Mouse (Mus musculus) limb, embryonic 14.5 days (tissue): ENCODE data around the gene Sh3bgrl. TPM values are rescaled to one million over a fixed set of nuclear protein-coding genes. Genes with fewer than 3 reads are reported as not detected.

Experiments used
- ATAC-seq: fragments of 200-750 bp; cut with Nextera tagmentation; 2 replicates; pipeline ENCODE4 v1.8.0; 2017; ENCODE audit warnings: low read depth, moderate number of reproducible peaks, moderate TSS enrichment; ENCODE audit not compliant: low FRiP score
- DNase-seq: peaks from one replicate; pipeline ENCODE4 v3.0.0-alpha.2; 2015; ENCODE audit warnings: low spot score
- H3K27ac ChIP-seq: fragments of 300-500 bp; sonication (generic); replicated peaks from 2 replicates; pipeline ENCODE4 v1.5.1; 2014; ENCODE audit warnings: low read depth, mild to moderate bottlenecking, low read length, moderate library complexity, mixed read lengths
- H3K27me3 ChIP-seq: fragments of 300-500 bp; sonication (generic); 2 replicates; pipeline ENCODE4 v1.6.1; 2014; ENCODE audit warnings: low read length, mixed read lengths; ENCODE audit not compliant: control insufficient read depth, insufficient read depth
- H3K36me3 ChIP-seq: fragments of 300-500 bp; sonication (generic); 2 replicates; pipeline ENCODE4 v1.6.1; 2014; ENCODE audit warnings: mild to moderate bottlenecking, low read length, moderate library complexity, mixed read lengths; ENCODE audit not compliant: control insufficient read depth, insufficient read depth
- H3K4me1 ChIP-seq: fragments of 300-500 bp; sonication (generic); 2 replicates; pipeline ENCODE4 v1.6.1; 2014; ENCODE audit warnings: antibody characterized with exemption, low read length, mixed read lengths; ENCODE audit not compliant: control insufficient read depth, insufficient read depth
- H3K4me2 ChIP-seq: fragments of 300-500 bp; sonication (generic); replicated peaks from 2 replicates; pipeline ENCODE4 v1.6.1; 2014; ENCODE audit warnings: low read depth, mild to moderate bottlenecking, low read length, moderate library complexity; ENCODE audit not compliant: severe bottlenecking
- H3K4me3 ChIP-seq: fragments of 300-500 bp; sonication (generic); replicated peaks from 2 replicates; pipeline ENCODE4 v1.5.1; 2014; ENCODE audit warnings: low read length
- H3K9ac ChIP-seq: fragments of 300-500 bp; sonication (generic); 2 replicates; pipeline ENCODE4 v1.6.1; 2014; ENCODE audit warnings: mild to moderate bottlenecking, low read depth, low read length, moderate library complexity; ENCODE audit not compliant: severe bottlenecking
- H3K9me3 ChIP-seq: fragments of 300-500 bp; sonication (generic); 2 replicates; pipeline ENCODE4 v1.6.1; 2016; ENCODE audit warnings: low read length; ENCODE audit not compliant: control insufficient read depth
- POLR2A ChIP-seq: fragments of 200-500 bp; IDR thresholded peaks from 2 replicates; pipeline ENCODE4 v1.8.0; 2012; ENCODE audit warnings: inconsistent platforms, mild to moderate bottlenecking, moderate library complexity, borderline replicate concordance; ENCODE audit not compliant: insufficient read depth, insufficient read length; ENCODE audit errors: extremely low read depth
- WGBS: fragments of 180-500 bp; shearing (Covaris S2); extraction: QIAGEN DNeasy Blood & Tissue Kit; methylation state at CpG from one replicate; pipeline ENCODE4 v1.1.7; 2014; 5-methylcytosine and 5-hydroxymethylcytosine counted together
- polyA plus RNA-seq, 2 experiments: library from polyadenylated mRNA; depleted of rRNA in 1 of 2; stranded (reverse) in 1 of 2; unstranded in 1 of 2; fragments of >200 nt; fragmentation: Nextera tagmentation in 1 of 2; extraction: Ambion mirVana in 1 of 2; gene quantifications; 2 replicates each; pipeline versions ENCODE4 v1.2.1 to v1.2.3; 2012 to 2014

Gene Sh3bgrl
- polyA plus RNA-seq, 2 experiments = 69.0 to 89.3 TPM

GRCm38 (mm10) chrX:109145779-109146178, 50.6 kb downstream of the Sh3bgrl start:
- no peaks in the 10 kb centered on the region for H3K9me3 ChIP-seq
- ATAC-seq = no peak
- H3K4me2 ChIP-seq = no peak overlapping the region
- no peak overlapping the region for H3K4me3 ChIP-seq
- no peaks in the 10 kb centered on the region for H3K36me3 ChIP-seq
- no peaks in the 10 kb centered on the region for H3K4me1 ChIP-seq
- TF ChIP-seq POLR2A = no peak
- no peak overlapping the region for H3K27ac ChIP-seq
- WGBS = 84% methylated on average over 6 of the region's 6 CpGs
- no peaks in the 10 kb centered on the region for H3K27me3 ChIP-seq
- no peak overlapping the region for H3K9ac ChIP-seq
- DNase-seq = no peak

DNA sequence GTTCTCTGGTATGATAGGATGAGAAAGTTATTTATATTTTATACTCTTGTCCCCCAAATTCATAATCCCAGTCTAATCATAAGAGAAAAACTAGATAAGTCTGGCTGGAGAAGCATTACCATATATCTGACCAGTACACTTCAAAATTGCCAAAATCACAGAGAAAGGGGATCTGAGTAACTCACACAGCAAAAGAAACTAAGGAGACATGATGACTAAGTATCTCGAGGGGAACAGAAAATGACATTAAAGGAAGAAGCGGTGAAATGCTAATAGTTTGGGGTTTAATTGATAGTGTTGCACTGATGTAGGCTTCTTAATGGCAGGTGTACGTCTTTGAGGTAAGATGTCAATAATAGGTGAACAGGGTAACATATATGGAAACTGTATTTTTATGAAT, 51.9 kb downstream of the Sh3bgrl start:
- no peaks in the 10 kb centered on the region for H3K4me1 ChIP-seq
- no peak for TF ChIP-seq POLR2A
- H3K9me3 ChIP-seq = no peaks in the 10 kb centered on the region
- H3K4me2 ChIP-seq = no peak overlapping the region
- ATAC-seq (no peak), DNase-seq (no peak)
- no peaks in the 10 kb centered on the region for H3K36me3 ChIP-seq
- no peak overlapping the region for H3K27ac ChIP-seq
- WGBS = 90% methylated on average over 3 of the region's 3 CpGs
- no peak overlapping the region for H3K9ac ChIP-seq
- no peaks in the 10 kb centered on the region for H3K27me3 ChIP-seq
- no peak overlapping the region for H3K4me3 ChIP-seq

DNA sequence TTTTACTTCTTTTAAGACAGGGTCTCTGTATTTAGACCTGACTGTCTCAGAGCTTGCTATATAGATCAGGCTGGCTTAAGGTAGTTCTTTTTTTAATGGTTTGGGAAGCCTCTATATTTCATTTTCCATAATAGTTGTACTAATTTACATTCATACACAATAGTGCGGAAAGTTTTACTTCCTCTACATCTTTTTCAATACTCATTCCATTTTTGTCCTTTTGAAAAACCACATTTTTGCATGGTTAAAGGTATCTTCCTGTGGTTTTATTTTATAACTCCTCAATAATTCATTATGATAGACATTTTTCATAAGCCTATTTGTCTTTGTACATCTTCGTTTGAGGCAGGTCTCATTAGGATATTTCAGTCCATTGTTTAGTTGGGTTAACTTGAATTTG, 56.1 kb downstream of the Sh3bgrl start:
- TF ChIP-seq POLR2A = no peak
- Histone ChIP-seq H3K9me3 (no peaks in the 10 kb centered on the region), H3K27me3 (no peaks in the 10 kb centered on the region), H3K36me3 (no peaks in the 10 kb centered on the region), H3K4me1 (no peaks in the 10 kb centered on the region), H3K27ac (no peak overlapping the region), H3K4me2 (no peak overlapping the region), H3K9ac (no peak overlapping the region), H3K4me3 (no peak overlapping the region)
- WGBS = 79% methylated on average over 2 of the region's 2 CpGs
- DNase-seq (no peak), ATAC-seq (no peak)

DNA sequence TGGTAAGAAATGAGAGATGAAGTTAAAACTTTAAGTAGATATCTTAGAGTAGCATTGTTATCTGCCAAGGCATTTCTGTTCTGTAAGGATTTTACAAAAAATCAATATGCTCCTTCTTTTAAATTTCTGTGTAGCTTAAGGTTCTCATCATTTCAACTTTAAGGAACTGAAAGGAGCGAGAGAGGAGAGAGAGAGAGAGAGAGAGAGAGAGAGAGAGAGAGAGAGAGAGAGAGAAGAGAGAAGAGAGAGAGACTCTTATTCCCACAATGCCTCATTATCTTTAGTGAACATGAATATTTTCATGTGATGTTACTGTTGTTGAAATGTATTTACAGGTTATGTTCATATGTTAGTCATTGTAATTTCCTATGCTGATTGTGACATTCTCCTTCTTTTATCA, 65.2 kb downstream of the Sh3bgrl start:
- H3K9me3 ChIP-seq = no peaks in the 10 kb centered on the region
- DNase-seq = no peak
- WGBS = 94% methylated on average over 1 of the region's 1 CpGs
- H3K27me3 ChIP-seq = no peaks in the 10 kb centered on the region
- H3K4me1 ChIP-seq = no peaks in the 10 kb centered on the region
- H3K27ac ChIP-seq = no peak overlapping the region
- H3K36me3 ChIP-seq = no peaks in the 10 kb centered on the region
- no peak for ATAC-seq
- no peak for TF ChIP-seq POLR2A
- no peak overlapping the region for H3K4me3 ChIP-seq
- H3K4me2 ChIP-seq = no peak overlapping the region
- no peak overlapping the region for H3K9ac ChIP-seq

DNA sequence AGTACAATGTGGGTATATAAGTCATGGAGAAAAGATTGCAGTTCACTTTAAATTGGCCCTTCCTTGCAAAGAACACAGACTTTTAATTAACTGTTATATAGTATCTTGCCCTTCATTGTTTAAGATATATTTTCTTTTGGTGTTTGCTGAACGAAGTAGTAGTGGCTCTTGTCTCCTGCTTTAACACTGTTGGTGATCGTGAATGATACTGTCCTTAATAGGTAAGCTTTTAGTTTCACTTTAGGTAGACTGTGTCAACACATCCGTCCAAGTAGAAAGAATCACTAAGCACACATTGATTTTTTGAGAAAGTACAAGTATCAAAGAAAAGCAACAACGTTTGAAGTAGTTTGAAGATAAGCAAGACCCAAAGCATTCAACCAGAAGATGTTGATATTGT, 65.7 kb downstream of the Sh3bgrl start:
- no peak for TF ChIP-seq POLR2A

GRCm38 (mm10) chrX:109175038-109175437, 79.9 kb downstream of the Sh3bgrl start:
- DNase-seq (no peak), ATAC-seq (no peak)

More for the DNA sequence above, 65.7 kb downstream of the Sh3bgrl start:
- ATAC-seq (no peak), DNase-seq (no peak)
- H3K4me3 ChIP-seq = no peak overlapping the region
- H3K9ac ChIP-seq = no peak overlapping the region
- no peak overlapping the region for H3K27ac ChIP-seq
- WGBS = 80% methylated on average over 4 of the region's 4 CpGs
- H3K36me3 ChIP-seq = no peaks in the 10 kb centered on the region
- H3K9me3 ChIP-seq = no peaks in the 10 kb centered on the region
- no peaks in the 10 kb centered on the region for H3K27me3 ChIP-seq
- no peak overlapping the region for H3K4me2 ChIP-seq
- no peaks in the 10 kb centered on the region for H3K4me1 ChIP-seq

More at GRCm38 (mm10) chrX:109175038-109175437, 79.9 kb downstream of the Sh3bgrl start:
- no peak for TF ChIP-seq POLR2A
- Histone ChIP-seq H3K4me1 (no peaks in the 10 kb centered on the region), H3K27ac (no peak overlapping the region), H3K27me3 (no peaks in the 10 kb centered on the region), H3K9me3 (no peaks in the 10 kb centered on the region), H3K36me3 (no peaks in the 10 kb centered on the region), H3K4me3 (no peak overlapping the region), H3K9ac (no peak overlapping the region), H3K4me2 (no peak overlapping the region)
- 69% methylated on average over 2 of the region's 2 CpGs for WGBS
